Mouse (Mus musculus) lung, adult 2 months (tissue): ENCODE data around the gene Pgam1. TPM values are rescaled to one million over a fixed set of nuclear protein-coding genes. Genes with fewer than 3 reads are reported as not detected.
"Not testable (repeated sequence)": the region's sequence is repeated elsewhere in the genome, so short reads cannot be mapped to it uniquely, and the experiment has no call there.

Source experiments
- DNase-seq: peaks from one replicate; pipeline ENCODE4 v3.0.0; 2022
- H3K4me1 ChIP-seq: fragments of 200-500 bp; 2 replicates; pipeline ENCODE4 v1.6.1; 2011; ENCODE audit warnings: low read length; ENCODE audit not compliant: control insufficient read depth, insufficient read depth
- H3K4me3 ChIP-seq: fragments of 200-500 bp; replicated peaks from 2 replicates; pipeline ENCODE3; 2011; ENCODE audit warnings: low read depth, mild to moderate bottlenecking, control low read depth, low read length; ENCODE audit errors: extremely low read depth
- CTCF ChIP-seq: fragments of 200-500 bp; IDR thresholded peaks from 2 replicates; pipeline ENCODE4 v1.5.1; 2011; ENCODE audit warnings: mild to moderate bottlenecking, low read length, control low read depth; ENCODE audit not compliant: insufficient read depth
- POLR2A ChIP-seq: fragments of 200-500 bp; IDR thresholded peaks from 2 replicates; pipeline ENCODE4 v1.6.1; 2011; ENCODE audit warnings: low read depth, mild to moderate bottlenecking, control low read depth, low read length, borderline replicate concordance; ENCODE audit errors: extremely low read depth
- WGBS: fragments of 180-500 bp; shearing (Covaris S2); methylation state at CpG from one replicate; pipeline ENCODE4 v1.1.7; 2018; 5-methylcytosine and 5-hydroxymethylcytosine counted together
- polyA plus RNA-seq: library from polyadenylated mRNA; depleted of rRNA; stranded (reverse); fragments of >200 nt; gene quantifications from 2 replicates; pipeline ENCODE4 v1.2.3, GENCODE M21; 2012; rRNA removed

The Pgam1 gene
- polyA plus RNA-seq, result 123 and 169 TPM in 2 replicates

- WGBS, result 2% methylated on average over 54 of the region's 54 CpGs
- Histone ChIP-seq H3K4me1 (peaks cover 7% of the 10 kb centered on the region), H3K4me3 (peak within 1 kb of the TSS; percentile 91)
- TF ChIP-seq CTCF (no peak), POLR2A (peak; percentile 90; the same call in 1 of the 2 replicates)
- DNase-seq, result peak; percentile 88
Observed at GRCm38 (mm10) chr19:41911178-41912073, at the start of gene Pgam1. Gene Pgam1, plus strand, starts transcription at chr19:41911923.

- no peak overlapping the region for H3K4me3 ChIP-seq
Observed at GRCm38 (mm10) chr19:41866707-41867106, 45.0 kb upstream of the Pgam1 start.

GRCm38 (mm10) chr19:41869296-41869695 lies 42.4 kb upstream of the Pgam1 start:
- 97% methylated on average over 5 of the region's 5 CpGs for WGBS
- no peak for DNase-seq
- no peak overlapping the region for H3K4me3 ChIP-seq
- no peak for TF ChIP-seq POLR2A
- no peak for TF ChIP-seq CTCF
- no peaks in the 10 kb centered on the region for H3K4me1 ChIP-seq

More at GRCm38 (mm10) chr19:41866707-41867106, 45.0 kb upstream of the Pgam1 start:
- no peaks in the 10 kb centered on the region for H3K4me1 ChIP-seq
- TF ChIP-seq POLR2A (no peak), CTCF (no peak)
- no peak for DNase-seq
- 87% methylated on average over 8 of the region's 8 CpGs for WGBS

GRCm38 (mm10) chr19:41869946-41870345 lies 41.8 kb upstream of the Pgam1 start:
- H3K4me3 ChIP-seq, H3K4me1 ChIP-seq, DNase-seq: not testable (repeated sequence)
- 68% methylated on average over 5 of the region's 5 CpGs for WGBS

- TF ChIP-seq CTCF, result no peak
- no peak for TF ChIP-seq POLR2A
- Histone ChIP-seq H3K4me3 (no peak overlapping the region), H3K4me1 (no peaks in the 10 kb centered on the region)
- DNase-seq, result no peak
- WGBS, result 89% methylated on average over 2 of the region's 2 CpGs
Observed at GRCm38 (mm10) chr19:41872285-41872684, 39.4 kb upstream of the Pgam1 start.

- Histone ChIP-seq H3K4me3 (no peak overlapping the region), H3K4me1 (no peaks in the 10 kb centered on the region)
- TF ChIP-seq CTCF, result no peak
- TF ChIP-seq POLR2A, result no peak
- WGBS, result 83% methylated on average over 14 of the region's 14 CpGs
- DNase-seq, result no peak
Observed at GRCm38 (mm10) chr19:41874356-41874755, 37.4 kb upstream of the Pgam1 start.

GRCm38 (mm10) chr19:41881842-41882241 lies 29.9 kb upstream of the Pgam1 start:
- WGBS, result 96% methylated on average over 4 of the region's 4 CpGs
- H3K4me1 ChIP-seq, result no peaks in the 10 kb centered on the region
- H3K4me3 ChIP-seq, result no peak overlapping the region
- no peak for DNase-seq
- TF ChIP-seq POLR2A, result no peak

GRCm38 (mm10) chr19:41883882-41884281 lies 27.8 kb upstream of the Pgam1 start:
- no peak for DNase-seq
- Histone ChIP-seq H3K4me1 (no peaks in the 10 kb centered on the region), H3K4me3 (no peak overlapping the region)
- WGBS, result 86% methylated on average over 9 of the region's 9 CpGs
- TF ChIP-seq CTCF, result no peak

GRCm38 (mm10) chr19:41888191-41888590 lies 23.5 kb upstream of the Pgam1 start:
- Histone ChIP-seq H3K4me1 (no peaks in the 10 kb centered on the region), H3K4me3 (no peak overlapping the region)
- DNase-seq, result no peak
- TF ChIP-seq POLR2A (no peak), CTCF (no peak)

GRCm38 (mm10) chr19:41894959-41895358 lies 16.8 kb upstream of the Pgam1 start:
- no peak for DNase-seq
- Histone ChIP-seq H3K4me3 (no peak overlapping the region), H3K4me1 (no peaks in the 10 kb centered on the region)
- TF ChIP-seq POLR2A (no peak), CTCF (no peak)
- 29% methylated on average over 7 of the region's 7 CpGs for WGBS
